In the genomic region with DNA sequence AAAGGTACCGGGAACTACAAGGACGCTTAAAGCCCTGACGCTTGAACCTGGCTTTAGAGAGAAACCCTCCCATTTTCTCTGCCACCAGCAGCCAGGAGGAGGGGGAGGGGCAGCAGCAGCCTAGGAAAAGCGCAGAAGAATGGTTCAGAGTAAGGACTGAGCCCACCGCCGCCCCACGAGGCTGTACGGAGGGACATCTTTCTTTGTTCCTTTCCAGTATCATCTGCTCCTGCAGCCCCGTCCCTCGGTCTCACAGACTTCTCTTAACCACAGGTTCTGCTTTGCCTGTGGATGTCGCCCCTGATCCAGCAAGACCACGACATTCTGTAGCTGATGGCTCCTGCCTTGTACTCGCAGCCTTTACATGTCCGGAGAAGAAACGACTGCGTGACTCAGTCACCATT, we compare ENCODE assay signal across 9 mouse cellular contexts. TPM values are rescaled to one million over a fixed set of nuclear protein-coding genes. Genes with fewer than 3 reads are reported as not detected.
DNase-seq lines count a peak whose midpoint lies in the region; ATAC-seq and TF ChIP-seq lines count a peak whose summit lies in the region.
"Had no signal": no experiment of that assay in that cellular context is flagged by ENCODE, and none has a peak within 500 bp of the region (broad histone marks: within the 10 kb centered on the region; RNA-seq: fewer than 3 reads in every experiment).

No protein-coding gene starts in this region.

- TF ChIP-seq CTCF in lung, embryonic 14.5 days (IDR thresholded peaks at IDR 0.05; ENCODE audit: low read depth) = no peak
- TF ChIP-seq CTCF in intestine, postnatal 0 days (IDR thresholded peaks at IDR 0.05; ENCODE audit: low read depth) = peak; percentile 53

- no peaks in the 10 kb centered on the region for H3K9me3 ChIP-seq in lung, embryonic 14.5 days (ENCODE audit: low read depth, low read length)
- H3K9me3 ChIP-seq in forebrain, embryonic 10.5 days = no peaks in the 10 kb centered on the region
- H3K9me3 ChIP-seq in intestine, postnatal 0 days (ENCODE audit: control insufficient read depth) = no peaks in the 10 kb centered on the region
- H3K9me3 ChIP-seq in stomach, embryonic 14.5 days (ENCODE audit: control insufficient read depth, low read depth, low read length) = no peaks in the 10 kb centered on the region

- H3K4me3 ChIP-seq in lung, embryonic 14.5 days (ENCODE audit: low read depth, low read length) = peak overlapping the region; percentile 41
- H3K4me3 ChIP-seq in forebrain, embryonic 10.5 days = peak overlapping the region; percentile 56
- peak overlapping the region; percentile 43 for H3K4me3 ChIP-seq in intestine, postnatal 0 days (ENCODE audit: low read depth, low read length)
- peak overlapping the region; percentile 39 for H3K4me3 ChIP-seq in stomach, embryonic 14.5 days (ENCODE audit: low read depth, low read length)
- H3K4me3 ChIP-seq: myocyte had no signal

- peak overlapping the region; percentile 43 for H3K9ac ChIP-seq in lung, embryonic 14.5 days
- H3K9ac ChIP-seq in intestine, postnatal 0 days (ENCODE audit: low read depth, low read length) = peak overlapping the region; percentile 34; the same call in 1 of the 2 replicates
- peak overlapping the region; percentile 15 for H3K9ac ChIP-seq in stomach, embryonic 14.5 days (replicated peaks; ENCODE audit: low read depth, low read length)

- ATAC-seq in lung, embryonic 14.5 days (ENCODE audit: insufficient read depth) = 0 out of 2 replicates have a peak, but pooled peaks have one; percentile 15
- no peak for ATAC-seq in intestine, postnatal 0 days
- peak; percentile 27; the same call in 1 of the 2 replicates for ATAC-seq in megakaryocyte progenitor cell, adult 5-6 weeks (replicated peaks; ENCODE audit: poor library complexity)
- ATAC-seq in stomach, embryonic 14.5 days (ENCODE audit: insufficient number of reproducible peaks, insufficient read depth, low FRiP score, low read depth) = peak; percentile 33; the same call in 1 of the 2 replicates

- peaks cover 7% of the 10 kb centered on the region; the same call in 1 of the 2 replicates for H3K4me1 ChIP-seq in lung, embryonic 14.5 days (ENCODE audit: insufficient read depth)
- peaks cover 13% of the 10 kb centered on the region for H3K4me1 ChIP-seq in forebrain, embryonic 10.5 days
- H3K4me1 ChIP-seq in intestine, postnatal 0 days (replicated peaks; ENCODE audit: control insufficient read depth, insufficient read depth, low read length) = no peaks in the 10 kb centered on the region; the same call in 1 of the 2 replicates
- H3K4me1 ChIP-seq in stomach, embryonic 14.5 days (ENCODE audit: control insufficient read depth, insufficient read depth, low read length) = no peaks in the 10 kb centered on the region

- whole genome bisulfite sequencing in lung, embryonic 14.5 days = 2% methylated on average over 16 of the region's 16 CpGs
- WGBS in forebrain, embryonic 10.5 days = 2% methylated on average over 16 of the region's 16 CpGs
- 2% methylated on average over 16 of the region's 16 CpGs for WGBS in intestine, postnatal 0 days
- under 1% methylated on average over 16 of the region's 16 CpGs for WGBS in stomach, embryonic 14.5 days

- H3K27ac ChIP-seq in lung, embryonic 14.5 days (ENCODE audit: low read depth) = no peak overlapping the region
- H3K27ac ChIP-seq in forebrain, embryonic 10.5 days = peak overlapping the region; percentile 66; the same call in 1 of the 2 replicates
- no peak overlapping the region for H3K27ac ChIP-seq in intestine, postnatal 0 days (ENCODE audit: low read depth, low read length)
- H3K27ac ChIP-seq in stomach, embryonic 14.5 days (ENCODE audit: low read length) = no peak overlapping the region

- DNase-seq in lung, embryonic 14.5 days = peak; percentile 39
- DNase-seq in lung, adult 18-20 months = no peak
- DNase-seq in cerebellum, adult 18-20 months = peak; percentile 52 to 54
- peak; percentile 42 for DNase-seq in forebrain, embryonic 10.5 days (ENCODE audit: extremely low spot score, low spot score)
- no peak for DNase-seq in spleen, adult 12 weeks (ENCODE audit: low spot score)

- H3K36me3 ChIP-seq in lung, embryonic 14.5 days (ENCODE audit: insufficient read depth) = no peaks in the 10 kb centered on the region
- no peaks in the 10 kb centered on the region for H3K36me3 ChIP-seq in forebrain, embryonic 10.5 days (replicated peaks)
- H3K36me3 ChIP-seq in intestine, postnatal 0 days (ENCODE audit: control insufficient read depth, insufficient read depth) = no peaks in the 10 kb centered on the region
- no peaks in the 10 kb centered on the region for H3K36me3 ChIP-seq in stomach, embryonic 14.5 days (ENCODE audit: control insufficient read depth, insufficient read depth, low read length)

- no peaks in the 10 kb centered on the region for H3K27me3 ChIP-seq in lung, embryonic 14.5 days (ENCODE audit: insufficient read depth, low read length)
- peaks cover 22% of the 10 kb centered on the region for H3K27me3 ChIP-seq in forebrain, embryonic 10.5 days (ENCODE audit: poor library complexity, severe bottlenecking)
- H3K27me3 ChIP-seq in intestine, postnatal 0 days (replicated peaks; ENCODE audit: control insufficient read depth, insufficient read depth, low read length) = no peaks in the 10 kb centered on the region
- no peaks in the 10 kb centered on the region for H3K27me3 ChIP-seq in stomach, embryonic 14.5 days (ENCODE audit: control insufficient read depth, insufficient read depth, low read length)

- H3K4me2 ChIP-seq in lung, embryonic 14.5 days = peak overlapping the region; percentile 88
- H3K4me2 ChIP-seq in intestine, postnatal 0 days (replicated peaks; ENCODE audit: low read depth) = peak overlapping the region; percentile 92
- peak overlapping the region; percentile 88 for H3K4me2 ChIP-seq in stomach, embryonic 14.5 days (replicated peaks; ENCODE audit: low read depth, low read length)

RNA-seq across cellular contexts. Expression of a gene that starts 23.6 kb away (rescaled TPM):
- polyA plus RNA-seq in lung, embryonic 14.5 days (2014; fragmentation: Nextera tagmentation; extraction: Ambion mirVana) = 0.43 and 0.45 TPM in 2 replicates
- 0.33 and 0.43 TPM in 2 replicates for polyA plus RNA-seq in forebrain, embryonic 10.5 days (2016; fragmentation: Nextera tagmentation; extraction: Ambion mirVana)
- 0.24 and 0.70 TPM in 2 replicates for polyA plus RNA-seq in intestine, postnatal 0 days (2015; fragmentation: Nextera tagmentation; extraction: Ambion mirVana)
- total RNA-seq in megakaryocyte progenitor cell, adult 5-6 weeks (2015) = 0.10 and 0.37 TPM in 2 replicates
- total RNA-seq in megakaryocyte progenitor cell, adult 5-6 weeks (2017) = not detected in 2 replicates
- 0.29 and 0.78 TPM in 2 replicates for polyA plus RNA-seq in stomach, embryonic 14.5 days (2014; fragmentation: Nextera tagmentation; extraction: Ambion mirVana)

Comparison
In these comparisons a context has a peak if more than half of its experiments do, and no peak if none do; other contexts are left out.
1. DNase-seq: peak in lung, embryonic 14.5 days (single experiment), cerebellum, adult 18-20 months (2 of 2) and forebrain, embryonic 10.5 days (single experiment); none in lung, adult 18-20 months (0 of 2) and spleen, adult 12 weeks (single experiment).
2. Peak in every context shown above with its lines, with median percentiles within 50 percentile points of each other: H3K4me2 ChIP-seq, H3K4me3 ChIP-seq and H3K9ac ChIP-seq.